Mouse (Mus musculus): ENCODE measurements around the gene Ppp1r7.

- no peak for TF ChIP-seq CTCF (IDR thresholded peaks at IDR 0.05; ENCODE audit: insufficient read depth, low read length)
- TF ChIP-seq POLR2A (IDR thresholded peaks at IDR 0.05; ENCODE audit: borderline replicate concordance, extremely low read depth, low read depth, low read length) = no peak
Measured at GRCm38 (mm10) chr1:93326446-93326845, 16.2 kb upstream of the Ppp1r7 start.
